Mouse (Mus musculus) urinary bladder, postnatal 4 days (tissue): ENCODE data around the gene Cemip2.
"Not testable (repeated sequence)": the region's sequence is repeated elsewhere in the genome, so short reads cannot be mapped to it uniquely, and the experiment has no call there.

Experiments used
- DNase-seq, 2 experiments: peaks; one replicate each; pipeline ENCODE4 v3.0.0; 2021 to 2022; ENCODE audit warnings: low spot score in 2 of 2

Gene Cemip2

GRCm38 (mm10) chr19:21865242-21866055 lies 87.3 kb downstream of the Cemip2 start:
- no peak for DNase-seq

GRCm38 (mm10) chr19:21866094-21866493 lies 88.0 kb downstream of the Cemip2 start:
- no peak for DNase-seq

- not testable (repeated sequence) for DNase-seq
These were observed 88.6 kb downstream of the Cemip2 start for GRCm38 (mm10) chr19:21866756-21867155.

- no peak for DNase-seq
These were observed 90.3 kb downstream of the Cemip2 start for GRCm38 (mm10) chr19:21868471-21868870.

- DNase-seq: no peak
These were observed 104.2 kb downstream of the Cemip2 start for GRCm38 (mm10) chr19:21882110-21882940.

GRCm38 (mm10) chr19:21883053-21883452 lies 104.9 kb downstream of the Cemip2 start:
- DNase-seq: no peak

- no peak for DNase-seq
These were observed 105.8 kb downstream of the Cemip2 start for GRCm38 (mm10) chr19:21883922-21884321.

- no peak for DNase-seq
These were observed 106.2 kb downstream of the Cemip2 start for GRCm38 (mm10) chr19:21884385-21884784.

- no peak for DNase-seq
These were observed 108.1 kb downstream of the Cemip2 start for GRCm38 (mm10) chr19:21886166-21886657.

- no peak for DNase-seq
These were observed 112.6 kb downstream of the Cemip2 start for GRCm38 (mm10) chr19:21890699-21891098.

GRCm38 (mm10) chr19:21894792-21895191 lies 116.7 kb downstream of the Cemip2 start:
- DNase-seq: no peak

GRCm38 (mm10) chr19:21895540-21895939 lies 117.4 kb downstream of the Cemip2 start:
- no peak for DNase-seq

- no peak for DNase-seq
These were observed 119.1 kb downstream of the Cemip2 start for GRCm38 (mm10) chr19:21897122-21897827.

GRCm38 (mm10) chr19:21898015-21898939 lies 120.1 kb downstream of the Cemip2 start:
- DNase-seq: no peak
